Mouse (Mus musculus) heart, adult 2 months (tissue): ENCODE data around the gene Prrc2c.

Experiments
- CTCF ChIP-seq: fragments of 200-600 bp; IDR thresholded peaks from 2 replicates; pipeline ENCODE4 v1.8.1; 2022; ENCODE audit warnings: antibody characterized with exemption, mild to moderate bottlenecking, moderate library complexity
- EP300 ChIP-seq: fragments of 200-500 bp; IDR thresholded peaks from 2 replicates; pipeline ENCODE4 v1.6.1; 2011; ENCODE audit warnings: low read depth, low read length, control low read depth; ENCODE audit not compliant: insufficient read depth
- POLR2A ChIP-seq: fragments of 200-500 bp; IDR thresholded peaks from 2 replicates; pipeline ENCODE4 v1.6.1; 2011; ENCODE audit warnings: mild to moderate bottlenecking, low read depth, low read length, control low read depth; ENCODE audit not compliant: insufficient read depth

DNA sequence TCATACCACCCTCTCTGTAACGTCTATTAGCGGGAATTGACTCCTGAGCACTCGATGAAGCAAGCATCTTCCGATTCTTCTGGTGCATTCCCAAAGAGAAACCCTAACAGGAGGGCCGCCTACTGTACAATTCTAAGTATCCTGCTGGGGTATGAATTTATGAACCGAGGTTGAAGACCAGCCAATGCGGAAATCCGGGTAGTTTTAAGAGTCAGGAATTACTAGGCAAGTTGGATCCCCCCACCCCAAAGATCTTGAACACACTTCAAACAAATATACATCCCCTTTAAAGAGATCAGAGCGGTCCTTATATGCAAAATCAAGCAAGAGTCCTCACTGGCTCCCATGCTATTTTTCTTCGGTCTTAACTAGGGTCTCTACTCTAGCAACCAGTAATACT lies 950 bp downstream of the Prrc2c start:
- TF ChIP-seq CTCF (no peak), EP300 (no peak), POLR2A (no peak)
